Mouse (Mus musculus): ENCODE results near the gene Mboat1. TPM values are rescaled to one million over a fixed set of nuclear protein-coding genes. Genes with fewer than 3 reads are reported as not detected.

The Mboat1 gene
- total and polyA plus RNA-seq, 3 experiments: 0.86 to 1.6 (median 1.2) TPM

DNA sequence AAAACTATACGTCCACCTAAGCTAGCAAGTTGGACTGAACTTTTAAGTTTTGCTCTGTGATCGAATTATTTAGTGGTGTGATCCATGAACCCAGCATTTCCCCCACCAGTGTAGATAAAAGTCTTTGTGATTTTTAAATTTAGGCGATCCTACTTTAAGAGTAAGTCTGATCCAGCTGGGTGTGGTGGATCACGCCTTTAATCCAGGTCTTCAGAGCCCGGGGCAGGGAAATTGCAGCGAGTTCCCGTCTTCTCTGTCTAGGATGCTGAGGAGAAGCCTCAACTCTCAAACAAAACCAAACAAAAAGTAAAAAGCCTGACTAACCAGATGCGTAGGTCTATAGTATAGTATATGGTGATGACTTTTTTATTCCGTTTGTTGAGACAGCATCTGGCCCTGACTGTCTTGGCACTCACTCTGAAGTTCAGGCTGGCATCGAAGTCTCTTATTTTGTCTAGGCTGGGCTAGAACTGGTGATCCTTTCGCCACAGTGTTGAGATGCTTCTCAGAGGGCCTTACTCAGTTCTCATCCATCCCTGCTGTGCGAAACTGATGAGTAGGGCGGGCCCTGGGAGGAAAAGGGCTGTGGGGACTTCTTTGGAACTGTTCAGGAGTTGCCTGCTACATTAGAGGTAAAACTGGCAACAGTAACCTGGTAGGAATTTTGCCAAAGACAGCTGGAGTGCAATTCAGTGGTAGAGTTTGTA is 787 bp downstream of the Mboat1 start:
- 0 out of 2 replicates have a peak, but pooled peaks cover 2% of the 10 kb centered on the region for H3K27me3 ChIP-seq (ENCODE audit: control insufficient read depth, insufficient read depth, low read length)
- TF ChIP-seq CTCF (IDR thresholded peaks at IDR 0.05) (no peak), POLR2A (IDR thresholded peaks at IDR 0.05; ENCODE audit: insufficient read depth, low read depth, low read length) (no peak), EP300 (IDR thresholded peaks at IDR 0.05; ENCODE audit: insufficient read depth, low read depth, low read length) (no peak)
- 43% methylated on average over 13 of the region's 13 CpGs for WGBS

DNA sequence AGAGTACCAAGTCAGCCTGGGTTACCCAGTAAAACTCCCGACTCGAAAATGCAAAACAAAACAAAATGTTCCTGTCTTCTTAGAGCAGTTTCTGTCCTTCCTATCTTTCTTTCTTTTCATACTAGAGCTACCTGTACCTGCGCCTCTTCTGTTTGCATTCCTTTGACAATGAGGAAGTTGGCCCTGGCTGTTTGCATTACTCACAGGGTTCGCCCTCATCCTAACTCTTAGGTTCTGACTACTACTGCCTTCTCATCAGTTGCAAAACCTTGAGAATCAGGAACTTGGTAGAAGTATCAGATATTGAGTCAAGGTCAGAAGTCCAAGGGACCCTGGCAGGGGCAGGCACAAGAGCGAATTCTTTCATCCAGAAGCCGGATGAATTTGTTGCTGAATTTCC is 1.7 kb downstream of the Mboat1 start:
- H3K4me3 ChIP-seq: no peak overlapping the region
- H3K27me3 ChIP-seq (ENCODE audit: control insufficient read depth, insufficient read depth, low read length): 0 out of 2 replicates have a peak, but pooled peaks cover 2% of the 10 kb centered on the region
- H3K27ac ChIP-seq: no peak overlapping the region
- no peaks in the 10 kb centered on the region for H3K79me2 ChIP-seq (replicated peaks; ENCODE audit: control insufficient read depth, insufficient read depth, low read length)
- intact Hi-C loops (cut with DNase I): no loop called here
- H3K36me3 ChIP-seq (ENCODE audit: control insufficient read depth, insufficient read depth, low read length): no peaks in the 10 kb centered on the region
- WGBS: 87% methylated on average over 6 of the region's 6 CpGs
- TF ChIP-seq POLR2A (IDR thresholded peaks at IDR 0.05; ENCODE audit: insufficient read depth, low read depth, low read length): no peak
- no peak for TF ChIP-seq CTCF (IDR thresholded peaks at IDR 0.05)
- TF ChIP-seq EP300 (IDR thresholded peaks at IDR 0.05; ENCODE audit: insufficient read depth, low read depth, low read length): no peak
- no peaks in the 10 kb centered on the region for H3K4me1 ChIP-seq (ENCODE audit: control insufficient read depth, insufficient read depth, low read length)
- no peak for DNase-seq
- no peak overlapping the region for H3K9ac ChIP-seq (ENCODE audit: low read depth, low read length)

More for the DNA sequence above, 787 bp downstream of the Mboat1 start:
- H3K79me2 ChIP-seq (replicated peaks; ENCODE audit: control insufficient read depth, insufficient read depth, low read length): no peaks in the 10 kb centered on the region
- H3K4me1 ChIP-seq (ENCODE audit: control insufficient read depth, insufficient read depth, low read length): no peaks in the 10 kb centered on the region
- H3K9ac ChIP-seq (ENCODE audit: low read depth, low read length): no peak overlapping the region
- DNase-seq: no peak
- intact Hi-C loops (cut with DNase I): no loop called here
- no peak overlapping the region for H3K27ac ChIP-seq
- H3K4me3 ChIP-seq: peak overlapping the region; percentile 68
- no peaks in the 10 kb centered on the region for H3K36me3 ChIP-seq (ENCODE audit: control insufficient read depth, insufficient read depth, low read length)

- WGBS: 89% methylated on average over 5 of the region's 5 CpGs
- intact Hi-C loops (cut with DNase I): no loop called here
Observed at GRCm38 (mm10) chr13:30140149-30140548, 3.9 kb downstream of the Mboat1 start.

DNA sequence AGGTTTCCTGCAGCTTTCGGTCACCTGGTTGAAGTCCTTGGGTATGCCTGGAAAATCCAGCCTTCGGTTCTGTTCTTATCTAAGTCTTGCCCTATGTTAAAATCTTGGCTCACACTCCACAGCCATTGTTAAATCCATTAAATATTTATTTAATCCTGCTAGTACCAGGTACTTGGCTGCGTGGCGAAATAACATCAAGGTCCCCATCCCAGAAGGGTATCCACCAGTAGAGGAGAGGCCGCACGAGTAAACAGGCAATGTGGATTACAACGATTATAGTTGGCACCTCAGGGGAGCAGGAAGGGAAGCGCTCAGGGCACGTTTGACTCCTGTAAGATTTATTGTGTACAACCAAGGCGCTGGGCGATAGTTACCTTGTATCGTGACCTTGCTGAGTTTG is 4.4 kb downstream of the Mboat1 start:
- H3K27me3 ChIP-seq (ENCODE audit: control insufficient read depth, insufficient read depth, low read length): 0 out of 2 replicates have a peak, but pooled peaks cover 2% of the 10 kb centered on the region
- DNase-seq: no peak
- H3K4me3 ChIP-seq: no peak overlapping the region
- intact Hi-C loops (cut with DNase I): no loop called here
- WGBS: 88% methylated on average over 12 of the region's 12 CpGs
- TF ChIP-seq EP300 (IDR thresholded peaks at IDR 0.05; ENCODE audit: insufficient read depth, low read depth, low read length): no peak
- no peak for TF ChIP-seq POLR2A (IDR thresholded peaks at IDR 0.05; ENCODE audit: insufficient read depth, low read depth, low read length)
- TF ChIP-seq CTCF (IDR thresholded peaks at IDR 0.05): no peak
- H3K4me1 ChIP-seq (ENCODE audit: control insufficient read depth, insufficient read depth, low read length): no peaks in the 10 kb centered on the region
- H3K36me3 ChIP-seq (ENCODE audit: control insufficient read depth, insufficient read depth, low read length): no peaks in the 10 kb centered on the region
- H3K79me2 ChIP-seq (replicated peaks; ENCODE audit: control insufficient read depth, insufficient read depth, low read length): no peaks in the 10 kb centered on the region
- no peak overlapping the region for H3K9ac ChIP-seq (ENCODE audit: low read depth, low read length)
- H3K27ac ChIP-seq: no peak overlapping the region

More at GRCm38 (mm10) chr13:30140149-30140548, 3.9 kb downstream of the Mboat1 start:
- no peak for DNase-seq
- H3K36me3 ChIP-seq (ENCODE audit: control insufficient read depth, insufficient read depth, low read length): no peaks in the 10 kb centered on the region
- 0 out of 2 replicates have a peak, but pooled peaks cover 2% of the 10 kb centered on the region for H3K27me3 ChIP-seq (ENCODE audit: control insufficient read depth, insufficient read depth, low read length)
- TF ChIP-seq POLR2A (IDR thresholded peaks at IDR 0.05; ENCODE audit: insufficient read depth, low read depth, low read length): no peak
- TF ChIP-seq CTCF (IDR thresholded peaks at IDR 0.05): no peak
- TF ChIP-seq EP300 (IDR thresholded peaks at IDR 0.05; ENCODE audit: insufficient read depth, low read depth, low read length): no peak
- H3K27ac ChIP-seq: no peak overlapping the region
- no peaks in the 10 kb centered on the region for H3K79me2 ChIP-seq (replicated peaks; ENCODE audit: control insufficient read depth, insufficient read depth, low read length)
- no peak overlapping the region for H3K9ac ChIP-seq (ENCODE audit: low read depth, low read length)
- no peak overlapping the region for H3K4me3 ChIP-seq
- no peaks in the 10 kb centered on the region for H3K4me1 ChIP-seq (ENCODE audit: control insufficient read depth, insufficient read depth, low read length)

DNA sequence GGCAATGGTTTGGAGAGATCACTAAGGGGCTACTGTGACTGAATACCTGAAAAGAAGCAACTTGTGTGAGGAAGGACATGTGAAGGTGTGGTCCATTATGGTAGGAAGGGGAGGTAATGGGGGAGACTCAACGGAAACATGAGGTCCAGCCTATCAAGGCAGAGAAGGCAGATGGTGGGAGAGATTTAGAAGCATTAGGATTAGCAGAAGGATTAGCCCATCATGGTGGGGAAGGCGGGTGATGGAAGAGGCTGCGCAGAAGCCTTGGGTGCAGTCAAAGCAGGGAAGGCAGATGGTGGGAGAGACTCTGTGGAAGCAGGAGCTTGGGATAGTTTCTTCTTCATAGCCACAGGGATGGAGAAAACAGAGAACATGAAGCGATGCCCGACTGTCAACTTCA is 5.7 kb downstream of the Mboat1 start:
- no peaks in the 10 kb centered on the region for H3K36me3 ChIP-seq (ENCODE audit: control insufficient read depth, insufficient read depth, low read length)
- DNase-seq: no peak
- H3K4me3 ChIP-seq: no peak overlapping the region
- intact Hi-C loops (cut with DNase I): no loop called here
- 94% methylated on average over 5 of the region's 5 CpGs for WGBS
- H3K79me2 ChIP-seq (replicated peaks; ENCODE audit: control insufficient read depth, insufficient read depth, low read length): no peaks in the 10 kb centered on the region
- H3K27me3 ChIP-seq (ENCODE audit: control insufficient read depth, insufficient read depth, low read length): no peaks in the 10 kb centered on the region
- no peak overlapping the region for H3K27ac ChIP-seq
- TF ChIP-seq CTCF (IDR thresholded peaks at IDR 0.05) (no peak), EP300 (IDR thresholded peaks at IDR 0.05; ENCODE audit: insufficient read depth, low read depth, low read length) (no peak), POLR2A (IDR thresholded peaks at IDR 0.05; ENCODE audit: insufficient read depth, low read depth, low read length) (no peak)
- no peak overlapping the region for H3K9ac ChIP-seq (ENCODE audit: low read depth, low read length)
- H3K4me1 ChIP-seq (ENCODE audit: control insufficient read depth, insufficient read depth, low read length): no peaks in the 10 kb centered on the region

DNA sequence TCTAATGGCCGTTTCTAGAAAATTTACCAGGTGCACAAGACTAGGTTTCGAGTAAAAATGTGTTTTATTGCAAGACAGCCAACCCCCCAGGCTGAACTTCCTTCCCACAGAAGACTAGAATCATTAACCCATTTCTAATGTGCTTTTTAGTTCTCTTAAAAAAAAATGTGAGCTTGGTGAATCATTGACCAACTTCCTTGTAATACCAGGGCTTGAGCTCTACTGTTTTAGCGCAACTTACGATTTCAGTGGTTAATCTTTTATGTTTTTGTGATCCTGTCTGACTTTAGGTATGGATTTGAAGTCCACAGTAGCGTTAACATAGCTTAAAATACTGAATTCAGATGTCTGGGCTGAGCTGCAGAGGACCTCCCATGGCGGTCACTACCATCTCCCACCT is 10.2 kb downstream of the Mboat1 start:
- DNase-seq: no peak
- intact Hi-C loops (cut with DNase I): no loop called here
- Histone ChIP-seq H3K9ac (ENCODE audit: low read depth, low read length) (no peak overlapping the region), H3K4me1 (ENCODE audit: control insufficient read depth, insufficient read depth, low read length) (no peaks in the 10 kb centered on the region), H3K79me2 (replicated peaks; ENCODE audit: control insufficient read depth, insufficient read depth, low read length) (no peaks in the 10 kb centered on the region), H3K4me3 (no peak overlapping the region), H3K27ac (no peak overlapping the region), H3K36me3 (ENCODE audit: control insufficient read depth, insufficient read depth, low read length) (no peaks in the 10 kb centered on the region), H3K27me3 (ENCODE audit: control insufficient read depth, insufficient read depth, low read length) (no peaks in the 10 kb centered on the region)
- TF ChIP-seq CTCF (IDR thresholded peaks at IDR 0.05): no peak
- 89% methylated on average over 6 of the region's 6 CpGs for WGBS

All from heart, adult 2 months (tissue).